Mouse (Mus musculus) neural tube, embryonic 13.5 days (tissue): ENCODE results near the gene Gpr162. TPM values are rescaled to one million over a fixed set of nuclear protein-coding genes. Genes with fewer than 3 reads are reported as not detected.
A peak's percentile ranks its signal among the peaks of the same experiment; 100 is the strongest.
"Not testable (repeated sequence)": the region's sequence is repeated elsewhere in the genome, so short reads cannot be mapped to it uniquely, and the experiment has no call there.

Experiments used
- ATAC-seq: fragments of 200-750 bp; cut with Nextera tagmentation; 2 replicates; pipeline ENCODE4 v1.8.0; 2017; ENCODE audit warnings: low read depth, mild to moderate bottlenecking, moderate TSS enrichment, moderate library complexity
- H3K27ac ChIP-seq: fragments of 300-500 bp; sonication (generic); replicated peaks from 2 replicates; pipeline ENCODE4 v1.5.1; 2015; ENCODE audit warnings: moderate library complexity, mild to moderate bottlenecking, inconsistent platforms
- H3K27me3 ChIP-seq: fragments of 300-500 bp; sonication (generic); 2 replicates; pipeline ENCODE4 v1.6.1; 2015; ENCODE audit warnings: mild to moderate bottlenecking, inconsistent platforms
- H3K36me3 ChIP-seq: fragments of 300-500 bp; sonication (generic); 2 replicates; pipeline ENCODE4 v1.6.1; 2015; ENCODE audit warnings: mild to moderate bottlenecking, inconsistent platforms
- H3K4me1 ChIP-seq: fragments of 300-500 bp; sonication (generic); replicated peaks from 2 replicates; pipeline ENCODE4 v1.6.1; 2015; ENCODE audit warnings: inconsistent platforms
- H3K4me2 ChIP-seq: fragments of 300-500 bp; sonication (generic); 2 replicates; pipeline ENCODE4 v1.6.1; 2015; ENCODE audit warnings: inconsistent platforms, mild to moderate bottlenecking, moderate library complexity
- H3K4me3 ChIP-seq: fragments of 300-500 bp; sonication (generic); 2 replicates; pipeline ENCODE4 v1.5.1; 2015; ENCODE audit warnings: mild to moderate bottlenecking, inconsistent platforms
- H3K9ac ChIP-seq: fragments of 300-500 bp; sonication (generic); 2 replicates; pipeline ENCODE4 v1.6.1; 2015; ENCODE audit warnings: moderate library complexity, mild to moderate bottlenecking, inconsistent platforms
- H3K9me3 ChIP-seq: fragments of 300-500 bp; sonication (generic); 2 replicates; pipeline ENCODE4 v1.6.1; 2016; ENCODE audit warnings: inconsistent platforms
- WGBS: fragments of 180-500 bp; shearing (Covaris S2); methylation state at CpG from one replicate; pipeline ENCODE4 v1.1.7; 2015; 5-methylcytosine and 5-hydroxymethylcytosine counted together
- polyA plus RNA-seq: library from polyadenylated mRNA; unstranded; fragments of >200 nt; fragmentation: Nextera tagmentation; extraction: Ambion mirVana; gene quantifications from 2 replicates; pipeline ENCODE4 v1.2.1, GENCODE M21; 2015

Gpr162 gene
- polyA plus RNA-seq, 1 experiment from 2014 or later: 22.4 TPM

DNA sequence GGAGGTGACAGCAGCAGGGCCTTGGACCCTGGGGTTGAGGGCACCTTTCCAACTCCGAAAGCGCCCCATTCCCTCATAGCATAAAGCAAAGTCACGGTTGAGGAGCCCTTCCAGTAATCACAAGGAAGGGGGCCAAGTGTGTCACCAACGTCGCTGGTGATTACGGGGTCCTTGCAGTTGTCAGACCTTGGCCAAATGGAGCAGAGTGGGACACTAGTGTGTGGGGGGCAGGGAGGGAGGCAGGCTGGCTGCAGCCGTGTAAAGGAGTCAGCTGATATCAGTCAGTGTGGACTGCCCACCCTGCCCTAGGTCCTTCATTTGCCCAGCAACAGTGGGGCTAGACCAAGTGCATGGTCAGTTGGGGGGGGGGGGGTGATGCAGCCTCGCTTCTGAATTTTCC lies 49.3 kb downstream of the Gpr162 start:
- Histone ChIP-seq H3K27me3 (no peaks in the 10 kb centered on the region), H3K4me3 (peak overlapping the region; percentile 58), H3K27ac (peak overlapping the region; percentile 86), H3K4me1 (peaks cover 41% of the 10 kb centered on the region), H3K36me3 (peaks cover 67% of the 10 kb centered on the region), H3K4me2 (peak overlapping the region; percentile 81), H3K9ac (peak overlapping the region; percentile 85), H3K9me3 (no peaks in the 10 kb centered on the region)
- 50% methylated on average over 8 of the region's 8 CpGs for WGBS
- ATAC-seq: peak; percentile 42

DNA sequence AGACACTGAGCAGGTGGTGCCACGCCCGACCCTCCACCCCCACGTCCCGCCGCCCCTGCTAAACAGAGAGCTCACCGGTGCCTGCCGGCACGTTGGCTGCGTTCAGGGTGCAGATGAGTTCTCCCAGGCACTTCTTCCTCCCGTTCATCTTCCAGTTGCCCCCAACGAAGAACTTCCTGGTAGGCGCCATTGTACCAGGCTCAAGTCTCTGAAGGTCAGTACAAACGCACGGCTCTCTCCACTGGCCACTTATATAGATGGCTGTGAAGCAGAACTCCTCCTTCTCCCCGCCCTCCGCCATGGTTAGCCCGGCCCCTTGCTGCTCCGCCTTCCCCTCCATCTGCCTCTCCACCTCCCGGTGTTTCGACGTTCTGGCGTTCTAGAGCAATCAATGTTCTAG lies 49.9 kb downstream of the Gpr162 start, which contains the start of gene Tpi1:
Gene Tpi1 (minus strand): TSS at position 364 of the 400 bp plus-strand sequence.
- peak within 1 kb of the TSS; percentile 81 for H3K4me2 ChIP-seq
- peaks cover 46% of the 10 kb centered on the region for H3K4me1 ChIP-seq
- H3K9ac ChIP-seq: peak within 1 kb of the TSS; percentile 85
- H3K4me3 ChIP-seq: peak within 1 kb of the TSS; percentile 58
- WGBS: 0% methylated on average over 22 of the region's 22 CpGs
- H3K27me3 ChIP-seq: no peaks in the 10 kb centered on the region
- peak; percentile 87 for ATAC-seq
- peaks cover 62% of the 10 kb centered on the region for H3K36me3 ChIP-seq
- H3K9me3 ChIP-seq: no peaks in the 10 kb centered on the region
- peak within 1 kb of the TSS; percentile 86 for H3K27ac ChIP-seq

DNA sequence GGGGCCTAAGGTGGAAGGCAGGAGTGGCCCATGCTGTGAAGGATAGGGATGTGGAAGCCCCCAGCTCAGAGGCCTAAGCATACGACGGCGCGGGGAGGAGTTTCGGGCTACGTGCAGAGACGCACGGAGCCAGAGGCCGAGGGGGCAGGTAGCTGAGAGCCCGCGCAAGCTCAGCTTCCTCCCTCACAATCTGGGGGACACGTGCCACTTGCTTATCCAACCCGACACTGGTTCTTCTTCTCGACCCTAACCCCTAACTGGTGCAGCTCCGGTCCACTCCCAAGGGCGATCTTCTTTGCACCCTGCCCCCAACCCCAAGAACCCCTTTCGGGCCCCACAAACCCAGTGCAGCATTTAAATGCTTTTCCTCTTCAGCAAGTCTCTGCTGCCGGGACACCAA lies 50.3 kb downstream of the Gpr162 start:
- Histone ChIP-seq H3K4me3 (peak overlapping the region; percentile 58), H3K4me2 (peak overlapping the region; percentile 81), H3K4me1 (peaks cover 51% of the 10 kb centered on the region), H3K36me3 (peaks cover 58% of the 10 kb centered on the region), H3K27ac (peak overlapping the region; percentile 86), H3K9me3 (no peaks in the 10 kb centered on the region), H3K9ac (peak overlapping the region; percentile 85), H3K27me3 (no peaks in the 10 kb centered on the region)
- peak; percentile 78 for ATAC-seq
- 0% methylated on average over 18 of the region's 18 CpGs for WGBS

DNA sequence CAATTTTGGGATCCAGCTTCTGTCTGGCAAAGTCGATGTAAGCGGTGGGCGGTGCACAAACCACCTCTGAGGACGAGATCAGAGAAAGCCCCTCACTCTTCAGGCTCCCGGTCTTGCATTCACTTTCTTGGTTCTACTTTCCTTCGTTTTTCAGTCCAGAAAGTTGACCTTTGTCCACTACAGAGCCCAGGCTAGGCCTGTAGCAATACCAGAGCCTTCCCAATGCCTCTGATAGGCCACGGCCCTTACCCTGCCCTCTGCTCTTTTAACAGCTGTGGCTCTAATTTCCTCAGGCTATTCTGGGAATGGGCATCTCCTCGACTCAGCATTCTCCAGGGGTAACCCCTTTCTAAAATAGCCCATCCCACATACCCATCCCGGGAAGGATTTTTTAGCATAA lies 50.9 kb downstream of the Gpr162 start:
- H3K4me3 ChIP-seq: peak overlapping the region; percentile 58
- peak overlapping the region; percentile 86 for H3K27ac ChIP-seq
- H3K4me1 ChIP-seq: peaks cover 56% of the 10 kb centered on the region
- WGBS: 21% methylated on average over 9 of the region's 9 CpGs
- no peak for ATAC-seq
- H3K27me3 ChIP-seq: no peaks in the 10 kb centered on the region
- H3K4me2 ChIP-seq: peak overlapping the region; percentile 81
- H3K9me3 ChIP-seq: no peaks in the 10 kb centered on the region
- peak overlapping the region; percentile 85 for H3K9ac ChIP-seq
- peaks cover 51% of the 10 kb centered on the region for H3K36me3 ChIP-seq

DNA sequence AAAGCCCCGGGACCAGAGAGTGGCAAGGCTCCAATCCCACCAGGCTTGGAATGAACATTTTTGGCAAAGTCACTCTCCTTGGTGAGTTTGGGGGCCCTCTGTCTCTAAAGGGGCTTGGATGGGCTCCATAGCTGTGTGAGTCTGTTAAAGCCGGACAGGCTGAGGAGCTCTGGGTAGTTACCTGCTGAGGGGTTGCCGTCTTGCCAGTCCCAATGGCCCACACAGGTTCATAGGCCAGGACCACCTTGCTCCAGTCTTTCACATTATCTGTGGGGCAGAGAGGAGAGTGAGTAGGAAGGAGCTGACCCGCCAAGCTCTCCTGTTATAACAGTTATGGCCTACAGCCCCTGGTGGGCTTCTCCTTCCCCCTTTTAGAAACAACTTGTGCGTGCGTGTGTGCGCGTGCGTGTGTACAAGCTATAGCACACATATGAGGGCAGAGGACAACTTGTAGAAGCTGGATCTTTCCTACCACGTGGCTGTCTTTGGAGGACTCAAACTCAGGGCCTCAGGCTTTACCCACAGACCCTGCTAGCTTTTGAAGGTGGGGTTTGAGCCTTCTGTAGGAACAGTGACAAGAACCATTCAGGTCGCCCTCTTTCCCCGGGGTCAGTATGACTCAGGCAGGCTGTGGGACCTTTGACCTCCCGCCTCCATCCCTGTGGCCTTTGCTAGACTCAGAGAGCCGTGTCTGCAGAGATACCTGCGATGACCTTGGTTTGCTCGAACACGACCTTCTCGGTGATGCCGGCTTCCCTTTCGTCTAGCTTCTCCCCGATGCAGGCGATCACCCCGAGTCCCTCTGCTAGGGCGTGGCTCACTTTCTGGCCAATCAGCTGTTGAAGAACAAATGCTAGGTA lies 51.9 kb downstream of the Gpr162 start:
- Histone ChIP-seq H3K4me1 (peaks cover 56% of the 10 kb centered on the region), H3K4me2 (peak overlapping the region; percentile 81), H3K36me3 (peaks cover 42% of the 10 kb centered on the region), H3K27me3 (no peaks in the 10 kb centered on the region), H3K4me3 (peak overlapping the region; percentile 58), H3K9me3 (no peaks in the 10 kb centered on the region), H3K27ac (no peak overlapping the region), H3K9ac (peak overlapping the region; percentile 85)
- 88% methylated on average over 24 of the region's 24 CpGs for WGBS
- no peak for ATAC-seq

DNA sequence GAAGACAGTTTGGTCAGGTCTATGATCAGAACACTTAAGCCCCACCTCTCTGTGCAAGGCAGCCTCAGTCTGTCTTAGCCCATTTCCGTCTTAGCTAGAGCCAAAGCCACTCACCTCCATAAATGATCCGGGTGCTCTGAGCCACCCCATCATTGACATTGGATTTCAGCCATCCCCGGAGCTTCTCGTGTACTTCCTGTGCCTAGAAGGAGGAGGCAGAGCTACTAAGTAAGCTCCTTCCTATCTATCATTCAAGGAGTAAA lies 52.4 kb downstream of the Gpr162 start:
- no peak overlapping the region for H3K9ac ChIP-seq
- 86% methylated on average over 4 of the region's 4 CpGs for WGBS
- no peak overlapping the region for H3K4me2 ChIP-seq
- peaks cover 36% of the 10 kb centered on the region for H3K36me3 ChIP-seq
- no peaks in the 10 kb centered on the region for H3K9me3 ChIP-seq
- H3K4me3 ChIP-seq: no peak overlapping the region
- H3K27me3 ChIP-seq: no peaks in the 10 kb centered on the region
- no peak overlapping the region for H3K27ac ChIP-seq
- peaks cover 59% of the 10 kb centered on the region for H3K4me1 ChIP-seq
- no peak for ATAC-seq

DNA sequence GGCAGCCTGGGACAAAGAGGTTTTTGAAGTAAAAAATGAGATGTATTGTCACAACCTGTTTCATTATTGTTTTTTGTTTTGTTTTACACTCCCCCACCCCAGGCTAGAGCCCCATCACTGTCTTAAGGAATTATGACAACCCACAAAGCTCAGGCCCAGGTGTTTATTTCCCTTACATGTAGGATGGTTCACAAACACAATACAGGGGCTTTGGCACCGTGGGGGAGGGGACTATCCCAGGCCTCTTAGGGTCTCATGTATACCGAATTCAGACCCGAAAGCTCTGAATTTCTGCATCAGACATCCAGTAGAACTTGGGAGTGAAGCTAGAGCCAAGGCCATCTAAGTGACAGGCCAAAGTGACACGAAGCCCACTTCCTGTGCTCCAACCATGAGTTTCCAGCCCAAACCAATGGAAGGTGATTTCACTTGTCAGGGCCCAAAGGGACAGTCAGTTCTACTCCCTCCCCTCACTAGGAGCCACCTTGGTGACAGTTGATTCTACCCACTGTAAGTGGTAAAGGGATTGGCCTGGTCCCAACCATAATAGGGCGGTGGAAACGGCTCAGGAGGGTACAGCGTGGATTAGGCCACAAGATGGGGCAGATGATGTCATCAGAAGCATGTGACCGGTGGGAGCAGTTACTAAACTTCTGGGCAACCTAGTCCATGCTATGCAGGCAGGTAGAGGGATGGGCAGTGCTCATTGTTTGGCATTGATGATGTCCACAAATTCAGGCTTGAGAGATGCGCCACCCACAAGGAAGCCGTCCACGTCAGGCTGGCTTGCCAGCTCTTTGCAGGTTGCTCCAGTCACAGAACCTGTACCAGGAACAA lies 53.0 kb downstream of the Gpr162 start:
- not testable (repeated sequence) for H3K4me3 ChIP-seq, H3K27ac ChIP-seq, H3K9me3 ChIP-seq, H3K27me3 ChIP-seq, ATAC-seq
- peak overlapping the region; percentile 1; the same call in 1 of the 2 replicates for H3K9ac ChIP-seq
- peaks cover 64% of the 10 kb centered on the region for H3K4me1 ChIP-seq
- peaks cover 31% of the 10 kb centered on the region for H3K36me3 ChIP-seq
- H3K4me2 ChIP-seq: peak overlapping the region; percentile 92; the same call in 1 of the 2 replicates
- WGBS: 86% methylated on average over 11 of the region's 11 CpGs

DNA sequence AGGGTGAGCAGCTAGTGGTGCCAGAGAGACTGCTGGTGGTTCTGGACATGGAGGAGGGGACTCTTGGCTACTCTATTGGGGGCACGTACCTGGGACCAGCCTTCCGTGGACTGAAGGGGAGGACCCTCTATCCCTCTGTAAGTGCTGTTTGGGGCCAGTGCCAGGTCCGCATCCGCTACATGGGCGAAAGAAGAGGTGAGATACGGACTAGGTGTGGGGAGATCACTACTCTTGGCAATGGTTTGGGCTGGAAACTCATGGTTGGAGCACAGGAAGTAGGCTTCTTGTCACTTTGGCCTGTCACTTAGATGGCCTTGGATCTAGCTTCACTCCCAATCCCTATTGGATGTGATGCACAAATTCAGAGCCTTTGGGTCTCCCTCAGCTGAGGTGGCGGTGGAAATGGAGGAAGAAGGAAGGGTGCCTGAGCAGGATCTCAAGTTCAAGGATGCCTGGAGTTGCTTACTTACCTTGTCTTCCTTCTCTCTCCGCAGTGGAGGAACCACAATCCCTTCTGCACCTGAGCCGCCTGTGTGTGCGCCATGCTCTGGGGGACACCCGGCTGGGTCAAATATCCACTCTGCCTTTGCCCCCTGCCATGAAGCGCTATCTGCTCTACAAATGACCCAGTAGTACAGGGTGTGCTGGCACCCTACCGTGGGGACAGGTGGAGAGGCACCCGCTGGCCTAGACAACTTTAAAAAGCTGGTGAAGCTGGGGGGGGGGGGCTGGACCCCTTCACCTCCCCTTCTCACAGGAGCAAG lies 53.8 kb downstream of the Gpr162 start:
- peaks cover 22% of the 10 kb centered on the region for H3K36me3 ChIP-seq
- ATAC-seq: 0 out of 2 replicates have a peak, but pooled peaks have one; percentile 0
- peaks cover 68% of the 10 kb centered on the region for H3K4me1 ChIP-seq
- peak overlapping the region; percentile 50 for H3K4me3 ChIP-seq
- H3K9me3 ChIP-seq: no peaks in the 10 kb centered on the region
- 46% methylated on average over 14 of the region's 14 CpGs for WGBS
- H3K9ac ChIP-seq: peak overlapping the region; percentile 75
- 0 out of 2 replicates have a peak overlapping the region, but pooled peaks have one; percentile 14 for H3K27ac ChIP-seq
- peak overlapping the region; percentile 92 for H3K4me2 ChIP-seq
- H3K27me3 ChIP-seq: no peaks in the 10 kb centered on the region

DNA sequence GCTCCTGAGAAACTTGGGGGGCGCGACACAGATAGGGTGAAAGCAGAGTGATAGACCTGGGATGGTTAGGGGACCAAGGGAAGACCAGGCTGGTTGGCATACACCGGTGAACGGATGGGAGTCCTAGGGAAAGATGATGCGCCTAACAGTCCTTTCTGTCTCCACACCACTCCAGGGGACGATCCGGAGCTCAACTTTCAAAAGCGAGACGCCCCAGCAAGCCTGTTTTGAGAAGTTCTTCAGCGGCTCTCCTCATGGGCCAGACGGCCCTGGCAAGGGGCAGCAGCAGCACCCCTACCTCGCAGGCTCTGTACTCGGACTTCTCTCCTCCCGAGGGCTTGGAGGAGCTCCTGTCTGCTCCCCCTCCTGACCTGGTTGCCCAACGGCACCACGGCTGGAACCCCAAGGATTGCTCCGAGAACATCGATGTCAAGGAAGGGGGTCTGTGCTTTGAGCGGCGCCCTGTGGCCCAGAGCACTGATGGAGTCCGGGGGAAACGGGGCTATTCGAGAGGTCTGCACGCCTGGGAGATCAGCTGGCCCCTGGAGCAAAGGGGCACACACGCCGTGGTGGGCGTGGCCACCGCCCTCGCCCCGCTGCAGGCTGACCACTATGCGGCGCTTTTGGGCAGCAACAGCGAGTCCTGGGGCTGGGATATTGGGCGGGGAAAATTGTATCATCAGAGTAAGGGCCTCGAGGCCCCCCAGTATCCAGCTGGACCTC lies 54.6 kb downstream of the Gpr162 start:
- Histone ChIP-seq H3K27ac (peak overlapping the region; percentile 78), H3K4me2 (peak overlapping the region; percentile 92), H3K9ac (peak overlapping the region; percentile 75), H3K27me3 (no peaks in the 10 kb centered on the region), H3K9me3 (no peaks in the 10 kb centered on the region), H3K4me3 (peak overlapping the region; percentile 50), H3K36me3 (peaks cover 21% of the 10 kb centered on the region), H3K4me1 (peaks cover 60% of the 10 kb centered on the region)
- WGBS: under 1% methylated on average over 35 of the region's 35 CpGs
- ATAC-seq: 0 out of 2 replicates have a peak, but pooled peaks have one; percentile 2
